Comparison of ENCODE assay signal across 9 mouse cellular contexts in genomic region chr1:73901496-73901899, GRCm38 (mm10).
DNase-seq lines count a peak whose midpoint lies in the region; ATAC-seq and TF ChIP-seq lines count a peak whose summit lies in the region.
"Had no signal": no experiment of that assay in that cellular context is flagged by ENCODE, and none has a peak within 500 bp of the region (broad histone marks: within the 10 kb centered on the region; RNA-seq: fewer than 3 reads in every experiment).

No protein-coding gene starts in this region.

- TF ChIP-seq CTCF in cortical plate, adult 2 months (IDR thresholded peaks at IDR 0.05; ENCODE audit: extremely low read depth, insufficient read depth, low read length), result peak; percentile 98

- DNase-seq in B cell, adult 2 months, result peak; percentile 80 to 82
- peak; percentile 82 for DNase-seq in adipocyte (ENCODE audit: low spot score)
- DNase-seq in gastrocnemius, postnatal 10 days, result peak; percentile 77
- peak; percentile 66 for DNase-seq in kidney, adult 11 months
- peak; percentile 65 for DNase-seq in left cerebral cortex, postnatal 4 days
- DNase-seq in midbrain, embryonic 14.5 days, result peak; percentile 86
- peak; percentile 56 to 65 for DNase-seq in spleen, postnatal 36 days (ENCODE audit: low spot score in 2 of 2)

- H3K4me1 ChIP-seq in cortical plate, adult 2 months (ENCODE audit: control insufficient read depth, insufficient read depth, low read length), result 0 out of 2 replicates have a peak, but pooled peaks cover 1% of the 10 kb centered on the region
- 0 out of 2 replicates have a peak, but pooled peaks cover 3% of the 10 kb centered on the region for H3K4me1 ChIP-seq in midbrain, embryonic 14.5 days (ENCODE audit: control insufficient read depth, insufficient read depth, low read length)

- WGBS in midbrain, embryonic 14.5 days, result 5% methylated on average over 3 of the region's 3 CpGs

- H3K27me3 ChIP-seq in midbrain, embryonic 14.5 days (ENCODE audit: control insufficient read depth, insufficient read depth, low read length), result no peaks in the 10 kb centered on the region

- no peak overlapping the region for H3K4me2 ChIP-seq in midbrain, embryonic 14.5 days (ENCODE audit: low read length)

- no peak for TF ChIP-seq POLR2A in cortical plate, adult 2 months (IDR thresholded peaks at IDR 0.05; ENCODE audit: extremely low read depth, insufficient read depth, low read length)

- no peak overlapping the region for H3K9ac ChIP-seq in midbrain, embryonic 14.5 days (replicated peaks; ENCODE audit: low read length)

- ATAC-seq in midbrain, embryonic 14.5 days (ENCODE audit: low FRiP score, low TSS enrichment), result peak; percentile 55; the same call in 1 of the 2 replicates

- no peak overlapping the region for H3K4me3 ChIP-seq in cortical plate, adult 2 months (ENCODE audit: insufficient read depth, low read length)
- no peak overlapping the region for H3K4me3 ChIP-seq in midbrain, embryonic 14.5 days (replicated peaks; ENCODE audit: low read depth, low read length)
- H3K4me3 ChIP-seq: erythroblast, embryonic 14.5 days had no signal

- intact Hi-C loops in left cerebral cortex, postnatal 4 days (cut with DNase I), result loop anchor here (5.0 kb wide), 2 partner anchors 176 to 296 kb away; no protein-coding TSS in a partner anchor

- H3K9me3 ChIP-seq in midbrain, embryonic 14.5 days (ENCODE audit: control insufficient read depth, low read length), result no peaks in the 10 kb centered on the region

- H3K36me3 ChIP-seq in midbrain, embryonic 14.5 days (ENCODE audit: control insufficient read depth, insufficient read depth, low read length), result no peaks in the 10 kb centered on the region

- no peak overlapping the region for H3K27ac ChIP-seq in cortical plate, adult 2 months (ENCODE audit: insufficient read depth, low read length)
- H3K27ac ChIP-seq in midbrain, embryonic 14.5 days (replicated peaks; ENCODE audit: low read depth, low read length), result no peak overlapping the region
